Mouse (Mus musculus) brain, adult 2 months (tissue): Measurements from ENCODE around the gene S100pbp.

Experiments
- DNase-seq: peaks from one replicate; pipeline ENCODE4 v3.0.0; 2011; ENCODE audit warnings: low read depth, low spot score

The S100pbp gene

DNA sequence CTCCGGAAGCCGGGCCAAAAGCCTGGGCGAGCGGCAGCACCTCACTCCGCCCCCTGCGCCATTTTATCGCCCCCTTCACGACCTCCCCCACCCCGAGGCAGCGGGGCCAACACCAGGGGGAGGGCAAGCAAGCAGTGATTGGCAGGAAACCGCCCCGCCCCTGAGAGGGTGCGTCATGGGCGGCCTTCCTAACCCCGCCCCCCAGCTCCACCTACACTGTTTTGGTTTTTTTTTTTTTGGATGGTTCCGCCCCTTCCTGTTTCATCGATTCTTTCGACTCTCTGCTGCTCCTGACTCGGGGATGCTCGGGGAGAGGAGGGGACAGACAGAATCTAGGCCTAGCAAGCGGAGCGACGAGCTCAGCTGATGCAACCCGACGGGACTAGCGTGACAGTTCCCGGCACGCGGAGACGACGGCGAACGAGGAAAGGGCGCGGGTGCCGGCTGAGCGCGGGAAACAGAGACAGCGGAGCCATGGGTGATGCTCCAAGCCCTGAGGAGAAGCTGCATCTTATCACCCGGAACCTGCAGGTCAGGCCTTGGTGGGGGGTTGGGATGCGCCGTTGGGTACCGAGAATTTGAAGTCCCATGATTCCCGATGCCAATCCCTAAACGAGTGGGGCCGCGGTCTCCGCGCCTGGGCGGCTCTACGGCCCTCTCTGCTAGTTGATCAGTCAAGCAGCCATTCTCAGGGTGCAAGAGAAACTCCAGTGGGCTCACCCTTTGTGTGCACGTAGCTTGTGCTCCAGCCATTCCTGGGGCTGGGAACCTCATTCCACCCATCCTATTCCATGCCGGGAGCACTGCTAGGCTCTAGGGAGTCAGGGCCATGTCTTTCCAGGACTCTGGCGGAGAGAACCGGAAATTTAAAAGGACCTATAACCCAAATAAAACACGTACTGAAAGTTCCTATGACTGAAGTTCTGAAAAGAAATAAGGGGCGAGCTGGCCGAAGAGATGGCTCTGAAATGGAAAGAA lies at the start of gene S100pbp, which contains the start of gene Yars:
TSS of gene S100pbp (minus strand) at position 186 of the 978 bp plus-strand sequence.
TSS of gene Yars (plus strand) at position 219 of the 978 bp plus-strand sequence.
- DNase-seq, result peak; percentile 99

DNA sequence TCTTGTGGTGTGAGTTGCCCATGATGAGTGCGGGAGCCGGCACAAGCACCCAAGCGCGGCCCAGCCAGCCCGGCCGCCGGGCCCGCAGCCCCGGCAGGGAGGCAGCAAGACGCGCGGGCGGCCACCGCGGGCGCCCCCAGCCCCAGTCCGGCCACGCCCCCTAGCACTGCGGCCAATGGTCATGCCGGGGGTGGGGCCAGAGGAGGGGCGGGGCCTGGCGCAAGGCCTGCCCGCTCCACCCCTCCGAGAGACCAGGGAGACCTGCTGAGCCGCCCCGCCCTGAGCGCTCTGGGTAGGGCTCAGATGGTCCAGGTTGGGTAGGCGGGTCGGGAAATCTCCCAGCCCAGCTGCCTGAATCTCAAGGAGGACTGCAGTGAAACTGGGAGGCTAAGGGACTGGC lies 49.5 kb upstream of the S100pbp start:
- DNase-seq, result peak; percentile 90

DNA sequence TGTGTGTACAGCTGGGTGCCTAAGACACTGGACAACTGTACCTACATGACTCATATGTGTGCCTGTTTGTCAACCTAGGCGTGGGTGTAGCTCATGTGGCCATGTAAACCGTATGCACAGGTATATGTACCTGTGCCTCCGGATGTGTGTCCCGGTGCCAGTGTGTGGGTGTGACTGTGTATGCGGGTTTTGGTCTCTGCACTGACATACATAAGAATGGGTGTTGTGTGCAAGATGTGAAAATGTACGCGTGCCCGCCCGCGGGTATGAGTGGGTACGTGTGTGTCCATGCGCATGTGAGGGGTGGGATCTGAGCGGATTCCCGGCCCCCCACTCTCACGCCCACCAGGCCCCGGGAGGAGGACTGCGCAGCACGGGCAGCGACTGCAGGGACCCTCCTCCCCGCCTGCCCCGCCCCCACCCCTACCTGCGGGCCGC lies 49.1 kb upstream of the S100pbp start:
- peak; percentile 45 for DNase-seq

DNA sequence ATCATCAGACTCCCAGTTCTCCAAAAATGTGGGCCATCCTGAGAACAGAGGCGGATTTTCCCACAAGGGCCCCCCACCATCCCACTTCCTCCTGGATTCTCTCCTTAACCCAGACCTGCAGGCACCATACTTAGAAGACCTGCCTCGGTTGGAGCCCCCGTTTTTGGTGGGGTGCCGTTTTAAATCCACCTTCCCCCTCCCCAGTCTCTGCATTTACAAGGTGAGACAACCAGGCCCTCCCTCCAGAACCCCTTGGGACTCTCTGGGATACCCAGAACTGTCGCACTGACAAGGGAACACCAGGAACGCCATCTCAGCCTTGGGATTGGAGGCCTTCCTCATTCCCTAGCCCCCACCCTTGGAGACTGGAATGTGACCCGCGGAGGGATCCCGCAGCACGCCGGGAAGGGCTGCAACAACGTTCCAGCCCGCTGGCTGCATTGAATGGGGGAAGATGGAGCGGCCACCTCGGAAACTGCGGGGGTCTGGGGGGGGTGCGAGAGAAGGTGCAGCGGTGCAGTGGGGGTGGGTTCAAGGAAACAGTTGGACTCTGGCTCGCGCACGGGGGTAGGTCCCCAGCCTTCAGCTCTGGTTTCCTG lies 48.4 kb upstream of the S100pbp start:
- peak; percentile 67 for DNase-seq

DNA sequence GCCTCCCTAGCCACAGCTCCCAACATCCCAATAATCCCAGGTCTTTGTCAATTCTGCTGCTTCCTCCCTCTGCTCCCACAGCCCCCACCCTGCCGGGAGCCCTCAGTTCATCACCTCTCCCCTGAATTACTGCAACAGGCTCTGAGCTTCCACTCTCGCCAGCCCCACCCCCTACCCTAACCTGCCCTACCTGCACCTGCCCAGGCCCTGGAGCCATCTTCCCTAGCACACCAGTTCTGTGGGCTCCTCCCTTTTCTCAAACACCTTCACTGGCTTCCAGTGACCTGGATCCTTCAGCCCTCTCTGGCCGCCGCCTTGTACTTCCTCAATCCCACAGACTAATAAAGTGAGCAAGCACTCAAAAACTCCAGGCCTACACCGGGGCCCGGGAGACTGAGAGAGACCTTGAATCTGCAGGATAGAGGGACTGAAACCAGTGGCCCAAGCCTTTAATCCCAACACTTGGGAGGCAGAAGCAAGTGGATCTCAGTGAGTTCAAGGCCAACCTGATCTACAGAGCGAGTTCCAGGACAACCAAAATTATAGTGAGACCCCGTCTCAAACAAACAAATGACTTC lies 46.8 kb upstream of the S100pbp start:
- no peak for DNase-seq

DNA sequence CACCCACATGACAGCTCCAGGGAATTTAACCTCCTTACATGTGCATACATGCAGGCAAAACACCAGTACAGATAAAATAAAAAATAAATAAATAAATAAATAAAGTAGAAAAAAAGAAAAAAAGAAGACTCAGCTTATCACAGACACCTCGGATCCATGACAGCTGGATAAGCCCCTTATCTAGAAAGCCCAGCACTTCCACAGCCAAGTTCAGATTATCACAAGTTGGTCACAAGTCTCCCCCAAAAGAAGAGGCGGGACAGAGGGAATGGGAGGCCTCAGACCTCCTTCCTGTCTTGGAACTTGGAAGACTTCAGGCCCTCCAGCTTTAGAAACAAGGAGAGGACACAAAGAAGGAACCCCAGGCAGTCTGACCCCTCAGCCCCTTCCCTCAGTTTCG lies 45.6 kb upstream of the S100pbp start:
- DNase-seq, result no peak

DNA sequence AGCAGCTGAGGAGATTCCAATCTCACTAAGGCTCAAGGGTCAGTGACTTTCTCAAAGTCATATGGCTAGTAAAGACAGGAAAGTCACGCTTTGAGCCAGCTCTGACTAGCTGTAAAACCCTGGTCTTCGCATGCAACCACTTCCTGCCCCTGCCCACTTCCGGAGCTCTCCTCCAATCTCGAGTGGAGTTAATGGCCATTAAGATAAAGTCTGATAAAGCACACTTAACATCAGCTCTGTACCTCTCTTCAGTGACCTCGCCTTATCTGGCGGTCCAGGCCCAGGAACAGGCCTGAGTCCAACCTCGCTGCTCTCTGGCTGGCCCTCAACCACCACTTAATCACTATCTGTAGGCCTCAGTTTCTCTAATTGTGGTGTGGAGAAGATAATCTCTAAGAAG lies 45.0 kb upstream of the S100pbp start:
- DNase-seq, result no peak

DNA sequence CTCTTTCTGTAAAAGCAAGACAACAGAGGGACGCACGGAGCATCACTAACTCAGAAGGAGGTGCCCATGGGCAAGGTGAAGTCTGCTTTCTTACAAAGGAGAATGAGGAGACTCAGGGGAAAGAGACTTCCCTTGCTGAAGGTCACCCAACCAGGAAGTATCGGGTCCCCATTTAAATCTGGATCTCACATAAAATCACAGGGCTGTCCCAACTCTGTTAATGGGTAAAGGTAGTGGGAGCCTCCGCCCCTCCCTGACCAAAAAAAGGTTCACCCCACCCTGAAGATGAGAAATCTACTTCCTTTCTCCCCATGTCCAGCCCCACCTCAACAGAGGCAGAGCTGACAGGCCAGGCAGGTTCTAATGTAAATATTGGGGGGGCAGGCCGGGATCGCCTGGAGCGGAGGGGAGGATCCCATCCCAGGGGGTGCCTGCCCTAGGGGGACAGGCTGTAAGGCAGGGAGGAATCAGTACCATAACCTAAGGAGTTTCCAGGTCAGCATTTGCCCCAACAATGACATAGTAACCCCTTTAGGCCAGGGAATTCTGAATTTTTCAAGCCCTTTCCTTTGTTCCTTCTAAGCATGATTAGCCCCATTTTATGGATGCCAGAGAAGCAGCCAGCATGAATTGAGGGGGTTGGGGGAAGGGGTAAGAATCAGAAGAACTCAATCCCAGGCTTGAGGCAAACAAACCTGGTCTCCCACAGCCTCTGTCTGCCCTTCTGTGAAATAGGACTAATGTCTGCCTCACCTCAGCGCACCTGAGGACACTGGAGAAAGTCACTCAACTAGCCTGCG lies 43.2 kb upstream of the S100pbp start:
- no peak for DNase-seq

DNA sequence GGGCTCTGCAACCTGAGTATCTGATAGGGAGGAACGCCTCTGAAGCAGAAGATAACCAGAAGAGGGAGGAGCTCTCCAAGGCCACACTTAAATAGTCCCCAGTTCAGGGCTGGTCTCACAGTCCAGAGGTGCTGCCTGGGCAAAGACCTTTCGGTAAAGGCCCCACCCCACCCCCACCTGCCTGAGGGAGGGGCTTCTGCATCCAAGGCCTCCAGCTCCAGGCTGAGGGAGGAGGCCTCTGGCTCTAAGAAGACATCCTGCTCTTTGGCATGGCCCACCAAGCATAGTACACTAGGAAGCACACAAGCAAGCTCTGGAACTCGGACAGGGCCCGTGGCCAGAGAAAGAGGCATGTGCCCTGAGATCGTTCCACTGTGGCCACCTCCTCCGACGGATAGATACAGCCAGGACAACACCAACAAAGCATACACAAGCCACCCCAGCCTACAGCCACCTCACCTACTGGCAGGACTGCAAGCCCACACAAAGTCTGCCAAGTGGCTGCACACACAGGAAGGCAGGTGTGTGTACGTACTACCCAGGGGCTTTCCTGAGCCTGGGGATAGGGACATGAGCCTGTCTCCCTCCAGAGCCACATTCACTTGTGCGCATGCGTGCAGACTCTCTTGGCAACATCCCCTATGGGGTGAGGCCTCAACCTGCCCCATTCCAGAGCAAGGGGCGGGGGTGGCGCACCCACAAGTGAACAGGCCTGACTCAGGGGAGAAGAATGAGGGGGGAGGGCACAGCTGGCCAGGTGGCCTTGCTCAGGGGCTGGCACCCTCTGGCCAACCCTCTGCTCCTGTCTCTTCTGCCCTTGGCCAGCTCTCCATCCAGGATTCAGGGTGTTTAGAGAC lies 42.3 kb upstream of the S100pbp start:
- no peak for DNase-seq

DNA sequence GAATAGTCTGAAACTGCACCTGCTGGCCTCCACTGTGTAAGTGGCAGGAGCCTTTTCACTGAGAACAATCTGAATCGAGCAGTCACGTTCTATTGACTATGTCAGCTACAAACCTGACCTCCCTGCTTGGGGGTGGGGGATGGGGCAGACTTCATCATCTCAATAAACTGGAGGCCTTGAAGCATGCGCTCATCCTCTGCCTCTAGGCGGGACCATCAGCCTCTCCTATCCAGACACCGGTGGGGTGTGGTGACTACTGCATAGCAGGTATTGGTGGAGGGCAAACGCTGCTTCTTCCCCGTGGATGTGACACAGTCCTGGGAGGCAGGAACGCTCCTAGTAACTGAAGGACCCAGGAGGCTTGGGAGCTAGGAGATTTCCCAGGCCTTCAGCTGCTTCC lies 41.4 kb upstream of the S100pbp start:
- no peak for DNase-seq

DNA sequence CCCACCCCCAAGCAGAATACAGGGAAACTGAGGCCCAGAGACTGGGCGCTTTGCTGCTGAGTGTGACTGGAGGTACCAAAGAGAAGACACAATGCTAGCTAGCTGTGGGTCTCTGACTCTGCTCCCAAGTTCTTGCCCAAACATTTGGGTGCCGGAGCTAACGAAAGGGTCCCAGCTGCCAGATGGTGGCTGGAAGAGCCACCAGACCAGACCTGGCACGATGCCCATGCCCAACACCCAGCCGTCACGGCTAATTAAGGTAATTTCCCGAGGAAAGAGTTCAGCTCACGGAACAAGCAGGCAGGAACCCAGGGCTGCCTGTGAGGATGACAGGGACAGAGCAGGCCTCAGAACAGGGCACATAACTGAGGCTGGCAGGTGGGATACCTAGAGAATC lies 38.5 kb upstream of the S100pbp start:
- DNase-seq, result no peak

DNA sequence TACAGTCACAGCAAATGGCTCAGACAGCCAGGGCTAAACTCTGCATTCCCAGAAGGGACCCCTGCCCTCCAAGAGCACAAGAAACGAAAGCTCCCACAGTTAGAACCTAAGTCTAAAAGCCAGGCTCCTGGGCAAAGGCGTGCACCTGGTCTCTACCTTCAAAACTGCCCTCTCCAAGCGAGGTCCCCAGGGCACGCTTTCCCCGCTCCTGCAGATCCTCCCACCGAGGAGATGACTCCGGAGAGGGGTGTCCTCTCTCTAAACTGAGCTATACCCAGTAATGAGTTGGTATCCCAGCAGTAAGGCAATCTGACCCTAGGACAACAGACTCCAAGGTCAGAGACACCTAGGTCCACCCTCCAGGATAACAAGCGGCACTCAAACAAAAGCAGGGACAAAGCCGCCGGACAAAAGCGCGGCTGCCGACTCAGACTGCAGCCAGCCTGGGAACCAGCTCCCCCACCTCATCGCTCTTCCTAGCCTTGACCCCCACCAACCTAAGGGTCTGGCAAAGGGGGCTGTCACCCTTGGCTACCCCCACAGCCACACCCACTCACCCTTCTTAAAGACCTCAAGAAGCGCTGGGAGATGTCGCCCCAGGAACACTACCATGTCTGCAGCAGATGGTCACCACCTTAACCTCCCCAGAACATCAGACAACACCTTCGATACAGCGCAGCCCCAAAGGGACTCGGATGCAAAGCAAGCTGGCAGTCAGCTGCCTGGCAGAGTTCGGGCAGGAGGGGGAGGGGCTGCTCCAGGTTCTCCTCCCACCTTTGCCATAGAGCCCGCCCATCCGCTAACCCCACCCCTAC lies 37.9 kb upstream of the S100pbp start:
- peak; percentile 57 for DNase-seq

DNA sequence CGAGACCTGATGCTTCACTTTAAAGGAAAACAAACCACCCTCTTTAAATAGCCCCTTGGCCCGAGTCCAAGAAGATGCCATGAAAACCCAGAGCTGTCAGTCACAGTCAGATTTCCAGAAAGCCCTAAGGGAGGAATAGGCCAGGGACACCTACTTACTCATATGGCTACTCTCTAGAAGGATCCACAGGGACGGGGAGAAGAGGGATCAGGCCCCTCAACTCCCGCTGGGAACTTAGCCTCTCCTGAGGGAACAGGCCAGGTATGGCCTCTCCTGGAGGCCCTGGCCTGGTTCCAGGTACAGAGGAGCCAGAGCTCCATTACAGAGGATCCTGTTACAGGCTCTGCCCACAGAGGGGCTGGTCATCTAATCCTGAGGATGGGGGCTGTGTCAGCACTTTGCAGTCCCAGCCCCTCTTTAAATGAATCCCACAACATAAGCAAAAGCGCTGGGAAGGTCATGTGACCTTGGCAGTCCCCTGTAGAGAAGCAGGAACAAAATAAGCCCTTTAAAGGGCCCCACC lies 37.0 kb upstream of the S100pbp start:
- DNase-seq, result no peak

DNA sequence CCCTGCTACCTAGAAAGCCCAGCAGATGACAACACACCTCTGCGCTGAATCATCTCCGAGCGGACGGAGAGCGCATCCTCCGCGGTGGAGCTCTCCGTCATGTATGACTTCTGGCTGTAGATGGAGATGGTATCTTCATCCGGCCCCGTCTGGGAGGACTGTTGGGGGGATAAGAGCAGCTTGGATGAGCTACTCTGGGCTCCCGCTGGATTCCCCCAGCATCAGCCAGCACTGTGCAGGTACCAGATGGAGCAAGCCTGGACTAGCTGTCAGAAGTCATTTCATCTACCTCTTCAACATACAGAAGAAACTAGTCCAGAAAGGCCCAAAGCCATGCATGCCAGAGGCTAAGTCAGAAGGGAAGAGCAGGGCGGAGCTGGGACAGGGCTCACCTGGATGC lies 35.8 kb upstream of the S100pbp start:
- peak; percentile 69 for DNase-seq

DNA sequence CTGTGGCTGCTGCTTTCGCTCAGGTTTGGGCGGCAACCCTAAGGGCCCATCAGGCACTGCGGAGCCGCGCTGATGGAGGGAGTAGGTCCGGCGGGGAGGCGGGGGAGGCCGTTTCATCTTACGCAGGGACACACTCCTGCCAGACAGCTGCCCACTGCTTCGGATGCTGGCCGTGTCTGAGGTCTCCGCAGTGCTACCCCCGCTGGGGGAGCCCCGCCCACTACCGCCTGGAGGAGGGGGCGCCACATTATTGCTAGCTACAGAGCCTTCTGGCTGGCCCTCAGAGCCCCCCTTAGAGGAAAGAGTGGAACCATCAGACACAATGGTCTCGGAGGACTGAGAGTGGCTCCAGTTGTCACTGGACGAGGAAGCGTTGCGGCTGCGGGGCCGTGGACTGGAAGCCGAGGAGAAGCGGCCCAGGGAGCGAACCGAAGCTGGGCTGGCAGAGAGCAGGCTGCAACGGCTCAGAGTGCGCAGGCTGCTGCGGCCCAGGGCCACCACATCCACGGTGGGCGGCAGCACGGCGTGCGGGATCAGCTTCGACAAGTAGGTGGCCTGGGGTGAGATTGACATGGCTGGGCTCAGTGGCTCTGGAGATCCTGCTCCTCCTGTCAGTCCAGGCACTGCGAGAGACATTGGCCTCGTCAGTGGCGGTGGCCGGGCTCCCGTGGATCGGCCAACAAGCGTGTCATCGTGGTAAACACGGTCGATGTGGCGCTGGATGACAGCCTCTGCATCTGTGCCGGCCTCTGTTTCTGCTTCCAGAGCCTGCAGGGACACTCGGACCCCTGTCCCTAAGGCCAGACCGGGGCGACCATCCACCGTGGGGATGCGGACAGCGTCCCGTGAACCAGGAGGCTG lies 34.1 kb upstream of the S100pbp start:
- DNase-seq, result no peak

DNA sequence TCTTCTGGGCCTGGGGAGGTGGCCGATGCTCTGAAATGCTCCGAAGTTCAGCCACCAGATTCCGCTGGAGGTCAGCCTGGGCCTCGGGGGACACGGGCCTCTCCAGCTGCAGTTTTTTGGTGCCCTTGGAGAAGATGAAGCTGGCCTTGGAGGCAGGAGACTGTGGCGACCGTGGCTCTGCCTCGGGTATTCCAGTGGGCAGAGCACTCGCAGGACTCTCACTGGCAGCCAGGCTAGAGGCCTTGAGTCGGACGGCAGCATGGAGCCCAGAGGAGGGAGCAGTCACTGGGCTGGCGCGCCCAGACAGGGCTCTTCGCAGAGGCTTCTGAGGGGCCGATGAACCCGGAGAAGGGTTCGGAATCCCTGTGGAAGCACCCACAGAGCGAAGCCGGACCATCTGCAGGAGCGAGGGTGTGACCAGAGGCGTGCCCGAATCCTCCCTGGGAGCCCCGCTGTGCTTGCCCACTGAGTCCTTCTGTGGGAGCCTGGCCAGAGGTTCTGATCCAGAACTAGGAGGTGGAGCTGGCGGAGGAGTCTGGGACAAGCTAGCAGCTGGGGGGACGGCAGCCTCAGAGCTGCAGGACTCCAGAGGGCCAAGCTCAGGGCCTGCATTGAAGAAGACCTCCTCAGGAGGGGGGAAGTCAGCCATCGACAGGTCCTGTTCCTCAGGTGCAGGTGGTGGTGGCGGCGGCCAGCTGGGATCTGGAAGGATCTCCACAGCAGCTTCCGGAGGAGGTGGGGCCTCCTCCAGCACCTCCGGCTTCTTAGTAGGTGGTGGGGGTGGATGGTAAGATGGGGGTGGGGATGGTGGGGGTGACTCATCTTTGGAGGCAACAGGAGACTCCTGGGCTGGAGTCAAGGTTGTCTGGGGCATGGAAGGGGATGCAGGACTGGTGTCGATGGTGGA lies 32.7 kb upstream of the S100pbp start:
- no peak for DNase-seq
